Mouse (Mus musculus) liver, postnatal 0 days (tissue): ENCODE measurements around the gene Tmem222. TPM values are rescaled to one million over a fixed set of nuclear protein-coding genes. Genes with fewer than 3 reads are reported as not detected.

Experiments used
- ATAC-seq: fragments of 200-750 bp; cut with Nextera tagmentation; 2 replicates; pipeline ENCODE4 v1.8.0; 2017; ENCODE audit warnings: mild to moderate bottlenecking, moderate library complexity
- DNase-seq: peaks from one replicate; pipeline ENCODE4 v3.0.0-alpha.2; 2016
- H3K27ac ChIP-seq: fragments of 300-500 bp; sonication (generic); 2 replicates; pipeline ENCODE4 v1.5.1; 2014; ENCODE audit warnings: antibody characterized with exemption, moderate library complexity, mild to moderate bottlenecking, low read depth
- H3K27me3 ChIP-seq: fragments of 300-500 bp; sonication (generic); 2 replicates; pipeline ENCODE4 v1.6.1; 2014; ENCODE audit warnings: low read length, control low read depth, mixed read lengths; ENCODE audit not compliant: insufficient read depth
- H3K36me3 ChIP-seq: fragments of 300-500 bp; sonication (generic); replicated peaks from 2 replicates; pipeline ENCODE4 v1.6.1; 2014; ENCODE audit warnings: mild to moderate bottlenecking, control low read depth, low read length, moderate library complexity, mixed read lengths; ENCODE audit not compliant: insufficient read depth
- H3K4me1 ChIP-seq: fragments of 300-500 bp; sonication (generic); 2 replicates; pipeline ENCODE4 v1.6.1; 2014; ENCODE audit warnings: antibody characterized with exemption, mild to moderate bottlenecking, control low read depth; ENCODE audit not compliant: insufficient read depth
- H3K4me2 ChIP-seq: fragments of 300-500 bp; sonication (generic); 2 replicates; pipeline ENCODE4 v1.6.1; 2014; ENCODE audit warnings: low read depth, mild to moderate bottlenecking, low read length, moderate library complexity, mixed read lengths
- H3K4me3 ChIP-seq: fragments of 300-500 bp; sonication (generic); 2 replicates; pipeline ENCODE4 v1.5.1; 2014; ENCODE audit warnings: low read depth, low read length
- H3K9ac ChIP-seq: fragments of 300-500 bp; sonication (generic); replicated peaks from 2 replicates; pipeline ENCODE4 v1.6.1; 2014; ENCODE audit warnings: mild to moderate bottlenecking, moderate library complexity
- H3K9me3 ChIP-seq: fragments of 300-500 bp; sonication (generic); 2 replicates; pipeline ENCODE4 v1.6.1; 2016; ENCODE audit warnings: mild to moderate bottlenecking, control low read depth, low read length, mixed read lengths
- CTCF ChIP-seq: sonication (generic); IDR thresholded peaks from 2 replicates; pipeline ENCODE4 v1.5.1; 2016; ENCODE audit warnings: antibody characterized with exemption, low read depth
- EP300 ChIP-seq: IDR thresholded peaks from 2 replicates; pipeline ENCODE4 v1.6.1; 2016; ENCODE audit warnings: antibody characterized with exemption, low read depth, mild to moderate bottlenecking
- WGBS: fragments of 180-500 bp; shearing (Covaris S2); extraction: QIAGEN DNeasy Blood & Tissue Kit; methylation state at CpG from one replicate; pipeline ENCODE4 v1.1.7; 2014; ENCODE audit not compliant: insufficient replicate concordance; 5-methylcytosine and 5-hydroxymethylcytosine counted together
- polyA plus RNA-seq: library from polyadenylated mRNA; unstranded; fragments of >200 nt; fragmentation: Nextera tagmentation; extraction: Ambion mirVana; gene quantifications from 2 replicates; pipeline ENCODE4 v1.2.1, GENCODE M21; 2015

Gene Tmem222
- polyA plus RNA-seq, 1 experiment from 2014 or later = 30.8 TPM

GRCm38 (mm10) chr4:133243538-133243937 is 34.1 kb downstream of the Tmem222 start:
- DNase-seq = no peak
- H3K4me2 ChIP-seq = no peak overlapping the region
- peaks cover 46% of the 10 kb centered on the region for H3K4me1 ChIP-seq
- no peak overlapping the region for H3K4me3 ChIP-seq
- TF ChIP-seq CTCF (no peak), EP300 (no peak)
- peaks cover 15% of the 10 kb centered on the region for H3K27me3 ChIP-seq
- H3K9me3 ChIP-seq = no peaks in the 10 kb centered on the region
- no peak overlapping the region for H3K27ac ChIP-seq
- ATAC-seq = no peak
- H3K9ac ChIP-seq = no peak overlapping the region
- 75% methylated on average over 13 of the region's 13 CpGs for WGBS
- peaks cover 16% of the 10 kb centered on the region for H3K36me3 ChIP-seq

- peaks cover 42% of the 10 kb centered on the region for H3K4me1 ChIP-seq
- H3K9me3 ChIP-seq = no peaks in the 10 kb centered on the region
- no peak overlapping the region for H3K9ac ChIP-seq
- no peak overlapping the region for H3K4me3 ChIP-seq
- H3K4me2 ChIP-seq = no peak overlapping the region
- 81% methylated on average over 9 of the region's 9 CpGs for WGBS
- TF ChIP-seq EP300 (no peak), CTCF (no peak)
- ATAC-seq (no peak), DNase-seq (no peak)
- peaks cover 15% of the 10 kb centered on the region for H3K27me3 ChIP-seq
- peaks cover 16% of the 10 kb centered on the region for H3K36me3 ChIP-seq
- H3K27ac ChIP-seq = no peak overlapping the region
These were observed 34.9 kb downstream of the Tmem222 start for GRCm38 (mm10) chr4:133242710-133243109.

GRCm38 (mm10) chr4:133241910-133242309 is 35.7 kb downstream of the Tmem222 start:
- H3K36me3 ChIP-seq = peaks cover 11% of the 10 kb centered on the region
- peak; percentile 60; the same call in 1 of the 2 replicates for TF ChIP-seq EP300
- no peak for TF ChIP-seq CTCF
- H3K27ac ChIP-seq = peak overlapping the region; percentile 99
- 36% methylated on average over 11 of the region's 11 CpGs for WGBS
- ATAC-seq (no peak), DNase-seq (no peak)
- H3K4me1 ChIP-seq = peaks cover 35% of the 10 kb centered on the region
- H3K27me3 ChIP-seq = peaks cover 13% of the 10 kb centered on the region
- peak overlapping the region; percentile 99 for H3K4me2 ChIP-seq
- no peaks in the 10 kb centered on the region for H3K9me3 ChIP-seq
- peak overlapping the region; percentile 81 for H3K4me3 ChIP-seq
- H3K9ac ChIP-seq = peak overlapping the region; percentile 91

DNA sequence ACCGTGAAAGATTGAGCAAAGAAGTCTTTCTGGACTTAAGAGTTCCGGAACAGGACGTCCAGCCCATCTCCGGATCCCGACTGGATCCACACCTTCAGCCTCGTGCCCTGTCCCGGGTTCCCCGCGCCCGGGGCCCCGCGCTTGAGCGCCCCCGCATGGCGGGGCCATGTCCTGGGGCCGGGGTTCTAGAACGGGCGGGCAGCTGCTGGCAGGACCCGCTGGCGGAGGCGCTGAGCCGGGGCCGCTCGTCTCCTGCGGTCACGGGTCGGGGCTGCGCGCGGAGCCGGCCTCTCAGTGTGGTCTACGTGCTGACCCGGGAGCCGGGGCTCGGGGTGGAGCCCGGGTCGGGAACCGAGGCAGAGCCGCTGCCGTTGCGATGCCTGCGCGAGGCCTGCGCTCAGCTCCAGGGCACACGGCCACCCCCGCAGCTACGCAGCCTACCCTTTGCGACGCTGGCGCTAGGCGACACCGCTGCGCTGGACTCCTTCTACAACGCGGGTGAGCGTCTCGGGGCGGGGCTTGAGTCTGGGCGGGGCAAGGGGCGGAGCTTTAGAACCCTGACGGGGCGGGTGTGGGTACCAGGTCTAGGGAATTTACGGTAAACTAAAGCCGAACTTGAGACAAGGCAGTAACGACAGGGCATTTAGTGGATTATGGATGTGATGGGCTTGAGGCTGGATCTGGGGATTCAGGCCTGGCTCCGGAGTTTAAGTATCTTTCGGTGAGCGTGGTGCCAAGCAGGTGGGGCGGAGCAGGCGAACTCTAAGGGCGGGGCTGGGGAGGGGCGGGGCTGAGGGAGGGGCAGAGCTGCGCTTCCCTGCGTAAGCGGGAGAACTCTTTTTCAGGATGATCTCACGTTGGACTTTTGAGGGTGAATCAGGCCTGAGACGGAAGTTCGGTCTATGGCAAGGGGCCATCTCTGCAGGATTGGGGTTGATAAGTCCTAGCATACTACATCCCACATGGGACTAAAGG is 36.4 kb downstream of the Tmem222 start:
- WGBS = under 1% methylated on average over 73 of the region's 78 CpGs
- DNase-seq (peak; percentile 95), ATAC-seq (peak; percentile 79)
- Histone ChIP-seq H3K27ac (peak overlapping the region; percentile 99), H3K27me3 (peaks cover 6% of the 10 kb centered on the region), H3K36me3 (peaks cover 11% of the 10 kb centered on the region; the same call in 1 of the 2 replicates), H3K9me3 (no peaks in the 10 kb centered on the region), H3K4me1 (peaks cover 35% of the 10 kb centered on the region), H3K4me2 (peak overlapping the region; percentile 99), H3K4me3 (peak overlapping the region; percentile 81), H3K9ac (peak overlapping the region; percentile 91)
- no peak for TF ChIP-seq EP300
- peak; percentile 35; the same call in 1 of the 2 replicates for TF ChIP-seq CTCF

GRCm38 (mm10) chr4:133240490-133240921 is 37.1 kb downstream of the Tmem222 start, which contains the start of gene Map3k6:
Gene Map3k6 (plus strand): TSS chr4:133240818.
- H3K4me1 ChIP-seq = peaks cover 35% of the 10 kb centered on the region
- no peaks in the 10 kb centered on the region for H3K9me3 ChIP-seq
- WGBS = 5% methylated on average over 16 of the region's 16 CpGs
- ATAC-seq = peak; percentile 83
- H3K27ac ChIP-seq = peak within 1 kb of the TSS; percentile 99
- no peaks in the 10 kb centered on the region for H3K27me3 ChIP-seq
- H3K4me2 ChIP-seq = peak within 1 kb of the TSS; percentile 99
- H3K9ac ChIP-seq = peak within 1 kb of the TSS; percentile 91
- peaks cover 5% of the 10 kb centered on the region; the same call in 1 of the 2 replicates for H3K36me3 ChIP-seq
- peak within 1 kb of the TSS; percentile 81 for H3K4me3 ChIP-seq
- peak; percentile 85 for DNase-seq
- TF ChIP-seq EP300 = peak; percentile 91
- no peak for TF ChIP-seq CTCF

DNA sequence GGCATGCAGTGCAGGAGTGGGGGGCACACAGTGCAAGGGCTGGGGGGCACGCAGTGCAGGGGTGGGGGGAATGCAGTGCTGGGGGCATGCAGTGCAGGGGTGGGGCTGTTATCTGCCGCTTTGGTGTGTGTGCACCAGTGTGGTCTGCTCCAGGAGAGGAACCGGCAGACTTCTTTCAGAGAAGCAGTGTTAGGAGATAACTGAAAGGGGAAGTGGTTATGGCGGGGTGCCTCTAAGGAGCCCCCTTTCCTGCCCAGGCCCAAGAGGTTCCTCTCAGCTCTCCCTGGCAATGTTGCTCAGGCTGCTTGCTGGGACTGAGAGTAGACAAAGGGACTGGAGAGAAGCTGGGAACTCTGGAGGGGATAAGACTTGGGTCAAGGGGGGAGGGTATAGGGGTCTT is 39.7 kb downstream of the Tmem222 start:
- ATAC-seq = no peak
- H3K36me3 ChIP-seq = 0 out of 2 replicates have a peak, but pooled peaks cover 3% of the 10 kb centered on the region
- 0 out of 2 replicates have a peak overlapping the region, but pooled peaks have one; percentile 29 for H3K27ac ChIP-seq
- H3K4me3 ChIP-seq = no peak overlapping the region
- H3K27me3 ChIP-seq = no peaks in the 10 kb centered on the region
- H3K9ac ChIP-seq = no peak overlapping the region
- H3K4me1 ChIP-seq = peaks cover 31% of the 10 kb centered on the region
- no peak overlapping the region for H3K4me2 ChIP-seq
- DNase-seq = no peak
- WGBS = 17% methylated on average over 4 of the region's 4 CpGs
- TF ChIP-seq EP300 = no peak
- no peak for TF ChIP-seq CTCF
- H3K9me3 ChIP-seq = no peaks in the 10 kb centered on the region
